Mouse (Mus musculus): ENCODE results near the gene Mageb2.
"Not testable (repeated sequence)": the region's sequence is repeated elsewhere in the genome, so short reads cannot be mapped to it uniquely, and the experiment has no call there.

DNA sequence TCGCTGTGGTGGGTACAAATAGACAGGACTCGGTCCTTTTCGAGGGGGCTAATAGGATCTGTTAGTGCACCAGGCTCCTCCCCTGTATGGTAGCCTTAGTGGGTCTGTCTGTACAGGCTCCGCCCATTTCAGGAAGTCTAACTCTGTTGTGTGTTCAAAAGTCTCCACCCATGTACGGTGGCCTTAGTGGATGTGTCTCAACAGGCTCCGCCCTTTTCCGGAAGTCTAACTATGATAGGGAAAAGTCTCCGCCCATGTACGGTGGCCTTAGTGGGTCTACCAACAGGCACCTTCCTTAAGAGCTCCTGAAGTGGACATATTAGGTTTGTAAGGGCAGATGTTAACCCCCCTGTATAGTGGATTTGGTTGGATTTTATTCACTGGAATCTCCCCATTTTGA is 18.2 kb upstream of the Mageb2 start:
- TF ChIP-seq CTCF, EP300 (IDR thresholded peaks at IDR 0.05; ENCODE audit: low read depth): not testable (repeated sequence)

Data from heart, postnatal 0 days (tissue).